ENCODE assay signal across 8 mouse cellular contexts in the genomic region with DNA sequence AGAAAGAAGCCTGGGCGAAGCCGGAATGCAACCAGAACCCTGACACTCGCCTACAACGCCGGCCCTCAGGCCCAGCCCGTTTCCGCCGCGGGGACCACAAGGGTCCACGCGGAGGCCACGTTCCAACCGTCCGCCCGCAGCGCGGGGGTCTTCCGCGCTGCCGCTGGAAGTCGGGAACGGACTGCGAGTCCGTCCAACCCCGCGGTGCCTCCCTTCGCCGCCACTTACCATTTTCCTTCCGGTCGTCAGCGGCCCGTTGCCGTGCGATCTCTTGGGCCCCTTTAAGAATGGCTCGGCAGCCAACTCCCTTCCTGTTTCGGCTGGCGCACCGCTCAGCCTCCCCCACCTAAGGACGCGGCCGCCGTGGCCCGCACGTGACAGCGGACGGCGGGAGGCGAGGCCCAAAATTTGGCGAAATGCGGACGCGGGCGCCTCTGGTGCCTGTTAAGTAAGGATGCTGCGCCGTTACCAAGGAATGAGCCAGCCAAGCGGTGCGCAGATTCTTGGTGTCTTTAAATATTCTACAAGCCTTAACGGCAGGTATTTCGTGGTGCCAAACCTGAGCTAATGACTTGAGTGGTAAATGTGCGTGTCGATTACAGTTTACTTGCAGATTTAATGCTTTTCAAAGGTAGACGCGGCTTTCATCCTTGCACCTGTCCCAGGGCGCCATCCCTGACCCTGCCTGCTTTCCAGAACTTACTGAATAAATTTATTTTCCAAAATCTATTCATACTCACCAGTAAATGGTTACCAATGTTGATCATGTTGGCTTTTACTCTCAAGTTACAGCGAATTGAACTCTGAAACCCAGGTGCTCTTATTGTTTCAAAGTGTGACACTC. TPM values are rescaled to one million over a fixed set of nuclear protein-coding genes. Genes with fewer than 3 reads are reported as not detected.
A peak's percentile ranks its signal among the peaks of the same experiment; 100 is the strongest.
DNase-seq lines count a peak whose midpoint lies in the region; ATAC-seq and TF ChIP-seq lines count a peak whose summit lies in the region.

Gene Gmfb (minus strand): TSS at position 370 of the 844 bp plus-strand sequence.

- intact Hi-C loops in heart, postnatal 14 days (cut with DNase I) = no loop called here

- H3K4me2 ChIP-seq in forebrain, embryonic 14.5 days (ENCODE audit: low read length) = peak within 1 kb of the TSS; percentile 71

- peak within 1 kb of the TSS; percentile 85 for H3K9ac ChIP-seq in forebrain, embryonic 14.5 days (ENCODE audit: low read length)

- H3K9me3 ChIP-seq in forebrain, embryonic 14.5 days (replicated peaks; ENCODE audit: control insufficient read depth, low read length) = no peaks in the 10 kb centered on the region

- TF ChIP-seq CTCF in lung, adult 2 months (IDR thresholded peaks at IDR 0.05; ENCODE audit: insufficient read depth, low read length) = no peak

- peak; percentile 98 for ATAC-seq in forebrain, embryonic 14.5 days
- peak; percentile 92 for ATAC-seq in neutrophil, adult 5-6 weeks (ENCODE audit: extremely low read depth, insufficient number of reproducible peaks, low FRiP score, poor library complexity, severe bottlenecking)

- H3K4me3 ChIP-seq in forebrain, embryonic 14.5 days (ENCODE audit: low read depth, low read length) = peak within 1 kb of the TSS; percentile 88
- peak within 1 kb of the TSS; percentile 86 for H3K4me3 ChIP-seq in lung, adult 2 months (replicated peaks; ENCODE audit: extremely low read depth, low read depth, low read length)

- peak; percentile 92; the same call in 1 of the 2 replicates for TF ChIP-seq POLR2A in lung, adult 2 months (IDR thresholded peaks at IDR 0.05; ENCODE audit: borderline replicate concordance, extremely low read depth, low read depth, low read length)

- peak; percentile 89 for DNase-seq in ES-CJ7 (ENCODE audit: low read depth, low spot score)
- peak; percentile 95 for DNase-seq in cerebellum, adult 11 months
- peak; percentile 95 for DNase-seq in forebrain, embryonic 14.5 days (ENCODE audit: low spot score)
- peak; percentile 96 to 98 for DNase-seq in heart, postnatal 14 days
- DNase-seq in layer of hippocampus, adult 18-20 months (ENCODE audit: low spot score in 2 of 2) = peak; percentile 95 to 98
- DNase-seq in lung, adult 2 months = peak; percentile 97
- peak; percentile 88 to 91 for DNase-seq in thymus, adult 18-20 months

- H3K4me1 ChIP-seq in forebrain, embryonic 14.5 days (ENCODE audit: control insufficient read depth, insufficient read depth, low read length) = peaks cover 11% of the 10 kb centered on the region
- peaks cover 6% of the 10 kb centered on the region; the same call in 1 of the 2 replicates for H3K4me1 ChIP-seq in lung, adult 2 months (ENCODE audit: control insufficient read depth, insufficient read depth, low read length)

- H3K36me3 ChIP-seq in forebrain, embryonic 14.5 days (ENCODE audit: control insufficient read depth, insufficient read depth, low read length) = peaks cover 4% of the 10 kb centered on the region; the same call in 1 of the 2 replicates

- no peaks in the 10 kb centered on the region for H3K27me3 ChIP-seq in forebrain, embryonic 14.5 days (replicated peaks; ENCODE audit: control insufficient read depth, insufficient read depth, low read length)

- peak within 1 kb of the TSS; percentile 77 for H3K27ac ChIP-seq in forebrain, embryonic 14.5 days (ENCODE audit: low read depth, low read length)

- WGBS in forebrain, embryonic 14.5 days = under 1% methylated on average over 56 of the region's 65 CpGs
- WGBS in lung, adult 2 months = 1% methylated on average over 65 of the region's 65 CpGs

RNA-seq across cellular contexts. Expression of gene Gmfb, which starts in this region (rescaled TPM):
- polyA plus RNA-seq in forebrain, embryonic 14.5 days (2014; fragmentation: Nextera tagmentation; extraction: Ambion mirVana) = 107 and 137 TPM in 2 replicates
- 10 to 100 TPM; 34.7 to 37.4 TPM for total RNA-seq in heart, postnatal 14 days (2021)
- total RNA-seq in layer of hippocampus, adult 18-20 months (2021) = 100 to 1,000 TPM; 149 to 160 TPM
- polyA plus RNA-seq in lung, adult 2 months (2012; rRNA removed) = 10.7 and 20.7 TPM in 2 replicates
- total RNA-seq in neutrophil, adult 5-6 weeks (2017) = 117 and 122 TPM in 2 replicates

Comparison
In these comparisons a context has a peak if more than half of its experiments do, and no peak if none do; other contexts are left out.
1. Peak in every context shown above with its lines: DNase-seq, ATAC-seq, H3K4me3 ChIP-seq and H3K27ac ChIP-seq.